Mouse (Mus musculus) megakaryocyte, embryonic 14.5 days (primary cell): ENCODE results near the gene Grrp1. TPM values are rescaled to one million over a fixed set of nuclear protein-coding genes. Genes with fewer than 3 reads are reported as not detected.
A peak's percentile ranks its signal among the peaks of the same experiment; 100 is the strongest.

Experiments used
- H3K27me3 ChIP-seq: replicated peaks from 2 replicates; pipeline ENCODE3; 2012; ENCODE audit warnings: inconsistent platforms
- H3K36me3 ChIP-seq: replicated peaks from 2 replicates; pipeline ENCODE3; 2012; ENCODE audit warnings: low read length, inconsistent platforms, mixed read lengths
- H3K4me1 ChIP-seq: 2 replicates; pipeline ENCODE4 v1.6.1; 2012; ENCODE audit warnings: inconsistent platforms
- H3K4me3 ChIP-seq: replicated peaks from 2 replicates; pipeline ENCODE3; 2012; ENCODE audit warnings: moderate library complexity, mild to moderate bottlenecking, inconsistent platforms
- H3K9me3 ChIP-seq: 2 replicates; pipeline ENCODE4 v1.6.1; 2012; ENCODE audit warnings: inconsistent platforms
- FLI1 ChIP-seq: IDR thresholded peaks from 2 replicates; pipeline ENCODE4 v1.6.1; 2012; ENCODE audit warnings: low read length, inconsistent platforms, mixed read lengths
- GATA1 ChIP-seq: IDR thresholded peaks from 3 replicates; pipeline ENCODE4 v1.6.1; 2012; ENCODE audit warnings: mixed read lengths, low read length, inconsistent platforms, borderline replicate concordance
- polyA plus RNA-seq: library from polyadenylated mRNA; stranded (reverse); fragments of >175 nt; gene quantifications from 2 replicates; pipeline ENCODE4 v1.2.3, GENCODE M21; 2012; ENCODE audit warnings: low replicate concordance; ENCODE audit not compliant: insufficient read depth

The Grrp1 gene
- polyA plus RNA-seq, 1 experiment = not detected

DNA sequence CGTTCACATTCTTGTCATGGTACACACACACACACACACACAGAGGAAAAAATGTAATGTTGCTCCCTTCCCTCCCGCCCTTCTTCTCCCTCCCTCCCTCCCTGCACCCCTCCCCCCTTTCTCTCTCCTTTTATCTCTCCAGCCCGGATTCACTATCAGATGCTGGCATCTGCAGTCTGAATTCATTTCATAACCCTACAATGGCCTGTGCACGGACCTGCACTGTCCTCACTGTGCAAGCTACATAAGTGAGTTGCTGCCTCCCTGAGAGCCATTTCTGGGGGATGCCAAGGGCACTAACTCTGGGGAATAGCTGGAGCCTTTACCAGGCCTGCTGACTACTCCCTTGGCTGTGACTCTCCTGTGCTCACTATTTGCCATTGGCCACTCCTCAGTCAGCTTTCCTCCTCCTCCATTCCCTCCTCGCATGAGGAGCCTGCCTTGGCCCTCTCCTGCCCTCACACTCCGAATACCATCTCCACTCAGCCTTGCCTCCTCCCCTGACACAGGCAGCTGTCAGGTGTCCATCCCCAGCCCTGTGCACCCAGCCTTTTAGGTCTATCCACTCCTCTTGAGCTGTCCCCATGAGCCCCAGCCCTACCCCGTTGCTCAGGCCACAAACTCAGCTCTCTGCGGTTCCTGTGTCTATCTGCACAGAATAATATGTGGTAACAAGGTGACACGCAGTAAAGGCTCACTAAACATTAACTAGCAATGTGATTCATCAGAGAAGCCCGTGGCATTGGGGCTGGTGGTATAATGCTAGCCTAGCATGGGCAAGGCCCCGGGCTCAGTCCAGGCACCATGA, 30.9 kb downstream of the Grrp1 start:
- Histone ChIP-seq H3K27me3 (peaks cover 55% of the 10 kb centered on the region), H3K4me3 (no peak overlapping the region), H3K36me3 (no peaks in the 10 kb centered on the region), H3K9me3 (no peaks in the 10 kb centered on the region), H3K4me1 (no peaks in the 10 kb centered on the region; the same call in 1 of the 2 replicates)
- TF ChIP-seq GATA1 = no peak
- no peak for TF ChIP-seq FLI1

GRCm38 (mm10) chr4:134206488-134207053, 47.3 kb downstream of the Grrp1 start:
- Histone ChIP-seq H3K4me1 (peaks cover 11% of the 10 kb centered on the region), H3K36me3 (no peaks in the 10 kb centered on the region), H3K4me3 (peak overlapping the region; percentile 28), H3K9me3 (peaks cover 6% of the 10 kb centered on the region), H3K27me3 (peaks cover 42% of the 10 kb centered on the region)
- TF ChIP-seq GATA1 (no peak), FLI1 (no peak)

GRCm38 (mm10) chr4:134203340-134203896, 50.5 kb downstream of the Grrp1 start:
- Histone ChIP-seq H3K4me1 (peaks cover 11% of the 10 kb centered on the region), H3K27me3 (peaks cover 29% of the 10 kb centered on the region), H3K4me3 (no peak overlapping the region), H3K9me3 (no peaks in the 10 kb centered on the region), H3K36me3 (no peaks in the 10 kb centered on the region)
- TF ChIP-seq GATA1 (no peak), FLI1 (no peak)

DNA sequence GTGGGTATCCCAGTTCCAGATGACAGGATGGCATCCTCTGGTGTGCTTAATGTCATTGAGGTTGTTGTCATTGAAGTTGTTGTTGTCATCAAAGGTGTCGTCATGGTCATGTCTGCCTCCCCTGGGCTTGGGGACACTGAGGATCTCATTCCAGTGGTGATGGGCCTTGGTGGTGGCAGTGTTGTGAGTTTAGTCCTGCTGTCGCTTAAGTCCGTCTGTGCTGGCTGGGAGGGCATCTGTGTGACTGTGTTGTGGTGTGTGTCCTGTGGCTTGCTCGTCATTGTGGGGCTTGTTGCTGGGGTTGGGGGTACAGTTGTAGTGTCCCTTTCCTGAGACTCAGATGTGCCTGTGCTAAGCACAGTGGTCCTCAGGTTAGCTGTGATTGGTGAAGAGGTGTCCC, 51.0 kb downstream of the Grrp1 start, which contains the start of gene Gm7534:
TSS of gene Gm7534 (minus strand) at position 101 of the 400 bp plus-strand sequence.
- peaks cover 26% of the 10 kb centered on the region for H3K27me3 ChIP-seq
- H3K36me3 ChIP-seq = no peaks in the 10 kb centered on the region
- no peak within 1 kb of the TSS for H3K4me3 ChIP-seq
- H3K9me3 ChIP-seq = no peaks in the 10 kb centered on the region
- H3K4me1 ChIP-seq = peaks cover 11% of the 10 kb centered on the region
- TF ChIP-seq FLI1 (no peak), GATA1 (no peak)

Other genes with a start within 250 kb of the Grrp1 start
- not detected in 2 replicates for gene Lin28a, start 235.3 kb downstream of the Grrp1 start, polyA plus RNA-seq
- not detected in 2 replicates for gene Zfp683, start 200.3 kb downstream of the Grrp1 start, polyA plus RNA-seq
- gene Crybg2, start 193.3 kb downstream of the Grrp1 start, polyA plus RNA-seq = not detected in 2 replicates
- gene Cd52, start 159.0 kb downstream of the Grrp1 start, polyA plus RNA-seq = 77.0 and 307 TPM in 2 replicates
- gene Ubxn11, start 151.5 kb downstream of the Grrp1 start, polyA plus RNA-seq = 69.8 and 175 TPM in 2 replicates
- gene Sh3bgrl3, start 125.3 kb downstream of the Grrp1 start, polyA plus RNA-seq = 1,646 and 1,679 TPM in 2 replicates
- gene Cep85, start 67.0 kb downstream of the Grrp1 start, polyA plus RNA-seq = 10.9 and 19.9 TPM in 2 replicates
- gene Gm7534, start 51.1 kb downstream of the Grrp1 start, polyA plus RNA-seq = not detected in 2 replicates
- not detected in 2 replicates for gene Catsper4, start 26.7 kb downstream of the Grrp1 start, polyA plus RNA-seq
- gene Cnksr1, start 15.7 kb downstream of the Grrp1 start, polyA plus RNA-seq = not detected in 2 replicates
- gene E130218I03Rik, start 10.4 kb downstream of the Grrp1 start, polyA plus RNA-seq = not detected in 2 replicates
- gene Zfp593, start 8.5 kb downstream of the Grrp1 start, polyA plus RNA-seq = 27.6 and 28.1 TPM in 2 replicates
- not detected in 2 replicates for gene Gm30191, start 7.2 kb downstream of the Grrp1 start, polyA plus RNA-seq
- 0.20 TPM in 1 of 2 replicates, not detected in the other for gene Pdik1l, start 33.8 kb upstream of the Grrp1 start, polyA plus RNA-seq
- gene Trim63, start 61.0 kb upstream of the Grrp1 start, polyA plus RNA-seq = not detected in 2 replicates
- gene Slc30a2, start 89.1 kb upstream of the Grrp1 start, polyA plus RNA-seq = 1.1 TPM in 1 of 2 replicates, not detected in the other
- not detected in 2 replicates for gene Extl1, start 129.7 kb upstream of the Grrp1 start, polyA plus RNA-seq
- gene Pafah2, start 142.2 kb upstream of the Grrp1 start, polyA plus RNA-seq = 2.4 and 3.8 TPM in 2 replicates
- 7.4 and 115 TPM in 2 replicates for gene Stmn1, start 214.2 kb upstream of the Grrp1 start, polyA plus RNA-seq
- gene Paqr7, start 242.6 kb upstream of the Grrp1 start, polyA plus RNA-seq = 41.9 and 45.9 TPM in 2 replicates